8 mouse cellular contexts compared by ENCODE assay signal in the genomic region with DNA sequence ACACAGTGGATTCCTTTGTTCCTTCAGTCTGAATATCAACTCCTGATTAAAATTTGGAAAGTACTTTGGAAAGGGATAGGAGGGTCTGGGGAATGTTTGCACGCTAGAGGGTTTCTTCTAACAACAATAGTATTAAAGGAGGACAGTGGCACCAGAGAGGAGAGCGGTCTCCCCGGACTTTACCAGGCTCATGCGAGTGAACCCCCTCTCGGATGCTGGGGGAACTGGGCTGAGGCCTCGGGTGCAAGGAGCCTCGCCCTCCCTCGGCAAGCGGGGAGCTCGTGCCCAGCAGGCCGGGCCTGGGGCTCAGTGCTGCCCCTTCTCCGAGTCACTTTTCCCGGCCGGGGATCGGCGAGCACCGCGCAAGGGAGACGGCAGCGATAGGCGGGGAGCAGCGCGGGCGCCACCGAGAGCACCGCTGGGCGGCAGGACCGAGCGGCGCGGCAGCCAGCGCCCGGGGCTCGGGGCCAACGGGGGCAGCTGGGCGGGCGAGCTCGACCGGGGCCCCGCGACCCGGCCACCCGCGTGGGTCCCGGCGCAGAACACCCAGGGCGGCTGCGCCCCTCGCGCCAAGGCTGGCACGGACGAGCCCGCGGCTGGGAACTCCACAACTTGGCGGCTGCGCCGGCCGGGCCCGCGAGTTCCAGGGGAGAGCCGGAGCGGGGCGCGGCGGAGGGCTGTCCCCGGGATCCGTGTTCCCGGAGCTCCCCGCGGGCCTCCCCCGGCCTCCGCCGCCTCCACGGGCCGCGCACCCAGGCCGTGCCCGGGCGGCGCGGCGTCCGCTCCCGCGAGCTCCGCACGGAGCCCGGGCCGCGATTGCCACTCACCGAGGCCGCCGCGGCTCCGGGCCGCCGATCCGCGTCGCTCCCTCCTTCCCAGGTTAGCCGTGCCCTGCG. TPM values are rescaled to one million over a fixed set of nuclear protein-coding genes. Genes with fewer than 3 reads are reported as not detected.
DNase-seq lines count a peak whose midpoint lies in the region; ATAC-seq and TF ChIP-seq lines count a peak whose summit lies in the region.

No protein-coding gene starts in this region.

- intact Hi-C loops in heart, postnatal 10 days (cut with DNase I) = loop anchor here (1.0 to 10.0 kb wide), 9 partner anchors 50 to 697 kb away; a partner anchor contains a TSS

- H3K9ac ChIP-seq in forebrain, embryonic 13.5 days = peak overlapping the region; percentile 91
- H3K9ac ChIP-seq in lung, embryonic 15.5 days = peak overlapping the region; percentile 93

- no peaks in the 10 kb centered on the region for H3K9me3 ChIP-seq in forebrain, embryonic 13.5 days (replicated peaks)
- H3K9me3 ChIP-seq in lung, embryonic 15.5 days = no peaks in the 10 kb centered on the region

- peaks cover 26% of the 10 kb centered on the region for H3K4me1 ChIP-seq in forebrain, embryonic 13.5 days
- peaks cover 36% of the 10 kb centered on the region for H3K4me1 ChIP-seq in lung, embryonic 15.5 days
- peaks cover 7% of the 10 kb centered on the region; the same call in 1 of the 2 replicates for H3K4me1 ChIP-seq in olfactory bulb, adult 2 months (ENCODE audit: control insufficient read depth, insufficient read depth, low read length)

- no peak for TF ChIP-seq POLR2A in olfactory bulb, adult 2 months (IDR thresholded peaks at IDR 0.05; ENCODE audit: insufficient read depth, low read depth, low read length)

- peak overlapping the region; percentile 72 for H3K4me2 ChIP-seq in forebrain, embryonic 13.5 days
- H3K4me2 ChIP-seq in lung, embryonic 15.5 days = peak overlapping the region; percentile 70

- peak overlapping the region; percentile 77 for H3K4me3 ChIP-seq in forebrain, embryonic 13.5 days
- peak overlapping the region; percentile 88 for H3K4me3 ChIP-seq in lung, embryonic 15.5 days
- H3K4me3 ChIP-seq in olfactory bulb, adult 2 months (ENCODE audit: insufficient read depth, low read depth, low read length) = peak overlapping the region; percentile 93

- no peaks in the 10 kb centered on the region for H3K36me3 ChIP-seq in forebrain, embryonic 13.5 days (ENCODE audit: poor library complexity, severe bottlenecking)
- no peaks in the 10 kb centered on the region for H3K36me3 ChIP-seq in lung, embryonic 15.5 days

- no peaks in the 10 kb centered on the region for H3K27me3 ChIP-seq in forebrain, embryonic 13.5 days
- no peaks in the 10 kb centered on the region for H3K27me3 ChIP-seq in lung, embryonic 15.5 days

- 1% methylated on average over 71 of the region's 102 CpGs for WGBS in forebrain, embryonic 13.5 days
- under 1% methylated on average over 88 of the region's 102 CpGs for WGBS in lung, embryonic 15.5 days
- WGBS in olfactory bulb, adult 2 months = 1% methylated on average over 100 of the region's 102 CpGs

- TF ChIP-seq CTCF in olfactory bulb, adult 2 months (IDR thresholded peaks at IDR 0.05; ENCODE audit: insufficient read depth, low read depth, low read length) = peak; percentile 35; the same call in 1 of the 2 replicates

- peak; percentile 30 for DNase-seq in ES-CJ7 (ENCODE audit: low read depth, low spot score)
- DNase-seq in heart, postnatal 10 days = peak; percentile 78 to 82
- DNase-seq in kidney, postnatal 4 days = peak; percentile 72 to 83
- DNase-seq in thymus, postnatal 14 days = peak; percentile 78

- peak overlapping the region; percentile 97 for H3K27ac ChIP-seq in forebrain, embryonic 13.5 days
- peak overlapping the region; percentile 99 for H3K27ac ChIP-seq in lung, embryonic 15.5 days
- peak overlapping the region; percentile 80 for H3K27ac ChIP-seq in olfactory bulb, adult 2 months (ENCODE audit: insufficient read depth, low read depth, low read length)

- ATAC-seq in cerebellum, adult (ENCODE audit: insufficient number of reproducible peaks, low FRiP score, low TSS enrichment) = peak; percentile 23
- peak; percentile 72 for ATAC-seq in forebrain, embryonic 13.5 days
- ATAC-seq in lung, embryonic 15.5 days (ENCODE audit: borderline replicate concordance, extremely low read depth, low FRiP score, low TSS enrichment) = peak; percentile 55

RNA-seq across cellular contexts. Expression of a gene that starts 1.3 kb away (rescaled TPM):
- 23.3 and 25.3 TPM in 2 replicates for polyA plus RNA-seq in forebrain, embryonic 13.5 days (2015; fragmentation: Nextera tagmentation; extraction: Ambion mirVana)
- total RNA-seq in heart, postnatal 10 days (2021) = 10 to 100 TPM; 26.8 to 27.4 TPM
- 44.5 and 47.0 TPM in 2 replicates for polyA plus RNA-seq in lung, embryonic 15.5 days (2015; fragmentation: Nextera tagmentation; extraction: Ambion mirVana)
- not detected in 2 replicates for polyA plus RNA-seq in olfactory bulb, adult 2 months (2012; ENCODE audit: insufficient read depth, insufficient read length, low replicate concordance, missing spikeins)

Comparison
In these comparisons a context has a peak if more than half of its experiments do, and no peak if none do; other contexts are left out.
1. Peak in every context shown above with its lines: DNase-seq, ATAC-seq, H3K4me3 ChIP-seq and H3K27ac ChIP-seq.
2. DNase-seq: peak in every context shown above with its lines; median percentile 80 in heart, postnatal 10 days; 78 in thymus, postnatal 14 days; 78 in kidney, postnatal 4 days; 30 in ES-CJ7.